Mouse (Mus musculus): Measurements from ENCODE around the gene Notch4. TPM values are rescaled to one million over a fixed set of nuclear protein-coding genes. Genes with fewer than 3 reads are reported as not detected.

The Notch4 gene
- polyA plus RNA-seq, 1 experiment from 2014 or later = 6.1 TPM

GRCm38 (mm10) chr17:34589681-34590101 is 25.6 kb downstream of the Notch4 start, which contains the start of gene Gpsm3:
TSS of gene Gpsm3 (plus strand) at chr17:34589806.
- peak within 1 kb of the TSS; percentile 14; the same call in 1 of the 2 replicates for H3K27ac ChIP-seq (ENCODE audit: low read depth, low read length)
- no peaks in the 10 kb centered on the region for H3K27me3 ChIP-seq (replicated peaks; ENCODE audit: control insufficient read depth, insufficient read depth, low read length)
- H3K9me3 ChIP-seq (ENCODE audit: control insufficient read depth, low read length) = no peaks in the 10 kb centered on the region
- peaks cover 40% of the 10 kb centered on the region for H3K4me1 ChIP-seq (ENCODE audit: control insufficient read depth, insufficient read depth, low read depth, low read length)
- no peaks in the 10 kb centered on the region for H3K36me3 ChIP-seq (ENCODE audit: control insufficient read depth, insufficient read depth, low read length)
- no peak within 1 kb of the TSS for H3K4me3 ChIP-seq (ENCODE audit: low read length)
- H3K9ac ChIP-seq (ENCODE audit: low read depth, low read length) = 0 out of 2 replicates have a peak within 1 kb of the TSS, but pooled peaks have one; percentile 32
- 35% methylated on average over 6 of the region's 7 CpGs for WGBS
- peak within 1 kb of the TSS; percentile 69; the same call in 1 of the 2 replicates for H3K4me2 ChIP-seq (ENCODE audit: low read length)
- no peak for ATAC-seq

GRCm38 (mm10) chr17:34590154-34590987 is 26.3 kb downstream of the Notch4 start:
- no peaks in the 10 kb centered on the region for H3K9me3 ChIP-seq (ENCODE audit: control insufficient read depth, low read length)
- H3K27me3 ChIP-seq (replicated peaks; ENCODE audit: control insufficient read depth, insufficient read depth, low read length) = no peaks in the 10 kb centered on the region
- H3K36me3 ChIP-seq (ENCODE audit: control insufficient read depth, insufficient read depth, low read length) = no peaks in the 10 kb centered on the region; the same call in 1 of the 2 replicates
- no peak overlapping the region for H3K4me3 ChIP-seq (ENCODE audit: low read length)
- peak overlapping the region; percentile 99; the same call in 1 of the 2 replicates for H3K27ac ChIP-seq (ENCODE audit: low read depth, low read length)
- H3K4me1 ChIP-seq (ENCODE audit: control insufficient read depth, insufficient read depth, low read depth, low read length) = peaks cover 40% of the 10 kb centered on the region
- ATAC-seq = no peak
- 0 out of 2 replicates have a peak overlapping the region, but pooled peaks have one; percentile 32 for H3K9ac ChIP-seq (ENCODE audit: low read depth, low read length)
- peak overlapping the region; percentile 69 for H3K4me2 ChIP-seq (ENCODE audit: low read length)
- WGBS = 70% methylated on average over 15 of the region's 15 CpGs

DNA sequence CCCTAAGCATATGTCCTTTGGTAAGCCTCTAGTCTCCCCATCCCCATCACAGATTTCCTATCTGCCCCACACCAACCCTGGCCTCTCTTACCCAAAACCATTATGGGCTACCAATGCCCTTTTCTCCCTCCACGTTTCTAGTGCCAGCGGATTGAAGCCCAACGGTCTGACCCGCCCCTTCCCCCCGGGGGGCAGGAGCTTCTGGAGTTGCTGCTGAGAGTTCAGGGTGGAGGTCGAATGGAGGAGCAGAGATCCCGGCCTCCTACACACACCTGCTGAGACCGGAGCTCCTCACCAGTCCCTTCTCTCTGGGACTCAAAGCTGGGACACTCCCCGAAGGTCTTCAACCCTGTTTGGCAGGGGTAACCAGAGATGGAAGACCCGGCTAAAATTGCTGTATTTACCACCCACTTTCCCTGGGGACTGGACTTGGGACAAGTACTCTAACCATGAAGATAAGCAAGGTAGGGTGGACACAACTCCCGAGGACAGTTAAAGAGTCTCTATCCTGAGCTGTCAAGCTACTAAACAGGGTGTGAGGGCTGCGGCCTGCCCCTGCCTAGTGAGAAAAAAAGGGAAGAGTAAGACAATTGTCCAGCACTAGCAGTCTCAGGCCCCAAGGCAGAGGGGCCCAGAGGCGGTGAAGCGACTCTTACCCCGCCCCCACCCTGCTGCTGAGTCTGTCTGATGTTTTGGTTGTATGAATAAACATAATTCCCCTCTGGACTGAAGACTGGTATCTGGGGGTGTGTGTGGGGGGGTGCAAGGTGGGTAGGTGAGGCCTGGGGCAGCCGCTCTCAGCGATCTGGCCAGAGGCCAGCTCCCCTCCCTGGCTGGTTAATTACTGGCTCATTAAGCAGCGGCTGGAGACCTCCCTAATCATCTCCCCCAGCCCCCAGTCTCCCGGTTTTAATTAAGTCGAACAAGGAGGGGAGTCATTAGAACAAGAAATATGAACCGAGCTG is 27.2 kb downstream of the Notch4 start, which contains the start of gene Pbx2:
Pbx2 (plus strand) TSS at position 238 of the 965 bp plus-strand sequence.
- Histone ChIP-seq H3K9me3 (ENCODE audit: control insufficient read depth, low read length) (no peaks in the 10 kb centered on the region), H3K36me3 (ENCODE audit: control insufficient read depth, insufficient read depth, low read length) (peaks cover 5% of the 10 kb centered on the region), H3K27ac (ENCODE audit: low read depth, low read length) (peak within 1 kb of the TSS; percentile 99), H3K9ac (ENCODE audit: low read depth, low read length) (peak within 1 kb of the TSS; percentile 98), H3K4me3 (ENCODE audit: low read length) (peak within 1 kb of the TSS; percentile 89), H3K4me1 (ENCODE audit: control insufficient read depth, insufficient read depth, low read depth, low read length) (peaks cover 32% of the 10 kb centered on the region), H3K27me3 (replicated peaks; ENCODE audit: control insufficient read depth, insufficient read depth, low read length) (no peaks in the 10 kb centered on the region), H3K4me2 (ENCODE audit: low read length) (peak within 1 kb of the TSS; percentile 69)
- no peak; the same call in 1 of the 2 replicates for ATAC-seq
- 3% methylated on average over 20 of the region's 21 CpGs for WGBS

DNA sequence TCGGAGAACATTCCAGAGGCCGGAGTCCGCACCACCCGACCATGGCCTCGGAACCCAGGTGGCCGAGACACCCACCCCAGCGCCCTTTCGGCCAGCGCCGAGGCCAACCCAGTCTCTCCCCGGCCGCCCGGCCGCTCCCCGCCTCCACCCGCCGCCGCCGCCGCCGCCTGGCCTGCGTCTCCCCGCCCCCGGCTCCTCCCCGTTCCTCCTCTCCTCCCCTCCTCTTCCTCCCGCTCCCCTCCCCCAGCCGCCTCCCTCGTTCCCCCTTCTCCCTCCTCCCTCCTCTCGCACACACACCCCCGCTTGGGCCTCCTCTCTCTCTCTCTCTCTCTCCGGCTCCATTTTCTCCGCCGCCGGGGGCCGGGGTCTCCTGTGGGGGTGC is 27.9 kb downstream of the Notch4 start:
- H3K9ac ChIP-seq (ENCODE audit: low read depth, low read length) = peak overlapping the region; percentile 98
- ATAC-seq = peak; percentile 26; the same call in 1 of the 2 replicates
- peak overlapping the region; percentile 69 for H3K4me2 ChIP-seq (ENCODE audit: low read length)
- under 1% methylated on average over 23 of the region's 35 CpGs for WGBS
- peaks cover 5% of the 10 kb centered on the region for H3K36me3 ChIP-seq (ENCODE audit: control insufficient read depth, insufficient read depth, low read length)
- peak overlapping the region; percentile 99 for H3K27ac ChIP-seq (ENCODE audit: low read depth, low read length)
- peaks cover 30% of the 10 kb centered on the region for H3K4me1 ChIP-seq (ENCODE audit: control insufficient read depth, insufficient read depth, low read depth, low read length)
- H3K27me3 ChIP-seq (replicated peaks; ENCODE audit: control insufficient read depth, insufficient read depth, low read length) = no peaks in the 10 kb centered on the region
- no peaks in the 10 kb centered on the region for H3K9me3 ChIP-seq (ENCODE audit: control insufficient read depth, low read length)
- H3K4me3 ChIP-seq (ENCODE audit: low read length) = peak overlapping the region; percentile 89

GRCm38 (mm10) chr17:34592581-34593549 is 28.8 kb downstream of the Notch4 start:
- H3K9me3 ChIP-seq (ENCODE audit: control insufficient read depth, low read length) = no peaks in the 10 kb centered on the region
- H3K36me3 ChIP-seq (ENCODE audit: control insufficient read depth, insufficient read depth, low read length) = peaks cover 5% of the 10 kb centered on the region
- peak overlapping the region; percentile 89 for H3K4me3 ChIP-seq (ENCODE audit: low read length)
- peaks cover 30% of the 10 kb centered on the region for H3K4me1 ChIP-seq (ENCODE audit: control insufficient read depth, insufficient read depth, low read depth, low read length)
- H3K27me3 ChIP-seq (replicated peaks; ENCODE audit: control insufficient read depth, insufficient read depth, low read length) = no peaks in the 10 kb centered on the region
- H3K27ac ChIP-seq (ENCODE audit: low read depth, low read length) = peak overlapping the region; percentile 99
- H3K9ac ChIP-seq (ENCODE audit: low read depth, low read length) = peak overlapping the region; percentile 98
- peak; percentile 32 for ATAC-seq
- peak overlapping the region; percentile 69 for H3K4me2 ChIP-seq (ENCODE audit: low read length)
- WGBS = 2% methylated on average over 29 of the region's 32 CpGs

GRCm38 (mm10) chr17:34593752-34594525 is 29.9 kb downstream of the Notch4 start:
- Histone ChIP-seq H3K27ac (ENCODE audit: low read depth, low read length) (peak overlapping the region; percentile 99), H3K27me3 (replicated peaks; ENCODE audit: control insufficient read depth, insufficient read depth, low read length) (no peaks in the 10 kb centered on the region), H3K4me3 (ENCODE audit: low read length) (peak overlapping the region; percentile 89), H3K4me2 (ENCODE audit: low read length) (peak overlapping the region; percentile 69), H3K9me3 (ENCODE audit: control insufficient read depth, low read length) (no peaks in the 10 kb centered on the region), H3K36me3 (ENCODE audit: control insufficient read depth, insufficient read depth, low read length) (peaks cover 5% of the 10 kb centered on the region), H3K4me1 (ENCODE audit: control insufficient read depth, insufficient read depth, low read depth, low read length) (peaks cover 25% of the 10 kb centered on the region), H3K9ac (ENCODE audit: low read depth, low read length) (peak overlapping the region; percentile 98)
- ATAC-seq = 0 out of 2 replicates have a peak, but pooled peaks have one; percentile 1
- WGBS = 42% methylated on average over 31 of the region's 34 CpGs

GRCm38 (mm10) chr17:34596098-34596497 is 32.0 kb downstream of the Notch4 start:
- no peaks in the 10 kb centered on the region for H3K27me3 ChIP-seq (replicated peaks; ENCODE audit: control insufficient read depth, insufficient read depth, low read length)
- ATAC-seq = no peak
- peaks cover 18% of the 10 kb centered on the region for H3K4me1 ChIP-seq (ENCODE audit: control insufficient read depth, insufficient read depth, low read depth, low read length)
- 82% methylated on average over 8 of the region's 8 CpGs for WGBS
- no peak overlapping the region for H3K4me3 ChIP-seq (ENCODE audit: low read length)
- peaks cover 12% of the 10 kb centered on the region for H3K36me3 ChIP-seq (ENCODE audit: control insufficient read depth, insufficient read depth, low read length)
- no peaks in the 10 kb centered on the region for H3K9me3 ChIP-seq (ENCODE audit: control insufficient read depth, low read length)
- H3K9ac ChIP-seq (ENCODE audit: low read depth, low read length) = no peak overlapping the region
- no peak overlapping the region for H3K27ac ChIP-seq (ENCODE audit: low read depth, low read length)
- no peak overlapping the region for H3K4me2 ChIP-seq (ENCODE audit: low read length)

All from hindbrain, embryonic 16.5 days (tissue).